Mouse (Mus musculus): ENCODE data around the gene Gm9964. TPM values are rescaled to one million over a fixed set of nuclear protein-coding genes. Genes with fewer than 3 reads are reported as not detected.
A peak's percentile ranks its signal among the peaks of the same experiment; 100 is the strongest.
"Not testable (repeated sequence)": the region's sequence is repeated elsewhere in the genome, so short reads cannot be mapped to it uniquely, and the experiment has no call there.

Gene Gm9964
- total RNA-seq (2021) = not detected
- long read RNA-seq, experiment 1 = 0 reads
- long read RNA-seq, experiment 2 = 0 reads

GRCm38 (mm10) chr11:79296856-79297491 is at the start of gene Gm9964:
Gene Gm9964 (minus strand): TSS chr11:79296906.
- DNase-seq (ENCODE audit: low spot score) = no peak

- DNase-seq (ENCODE audit: low spot score) = peak; percentile 12
These were observed 43.4 kb upstream of the Gm9964 start for GRCm38 (mm10) chr11:79339808-79340781.

- DNase-seq (ENCODE audit: low spot score) = peak; percentile 95
These were observed 42.6 kb upstream of the Gm9964 start, which contains the start of gene Nf1 for GRCm38 (mm10) chr11:79339234-79339807. Gene Nf1 (plus strand): TSS chr11:79339693.

GRCm38 (mm10) chr11:79338621-79339020 is 41.9 kb upstream of the Gm9964 start:
- DNase-seq (ENCODE audit: low spot score) = no peak

GRCm38 (mm10) chr11:79336722-79337267 is 40.1 kb upstream of the Gm9964 start:
- no peak for DNase-seq (ENCODE audit: low spot score)

GRCm38 (mm10) chr11:79335077-79335476 is 38.4 kb upstream of the Gm9964 start:
- DNase-seq (ENCODE audit: low spot score) = no peak

GRCm38 (mm10) chr11:79329585-79329984 is 32.9 kb upstream of the Gm9964 start:
- DNase-seq (ENCODE audit: low spot score) = no peak

- DNase-seq (ENCODE audit: low spot score) = no peak
These were observed 31.4 kb upstream of the Gm9964 start for GRCm38 (mm10) chr11:79328060-79328459.

GRCm38 (mm10) chr11:79327106-79327505 is 30.4 kb upstream of the Gm9964 start:
- no peak for DNase-seq (ENCODE audit: low spot score)

- DNase-seq (ENCODE audit: low spot score) = no peak
These were observed 29.0 kb upstream of the Gm9964 start for GRCm38 (mm10) chr11:79325663-79326062.

GRCm38 (mm10) chr11:79323985-79324685 is 27.4 kb upstream of the Gm9964 start:
- no peak for DNase-seq (ENCODE audit: low spot score)

- no peak for DNase-seq (ENCODE audit: low spot score)
These were observed 23.1 kb upstream of the Gm9964 start for GRCm38 (mm10) chr11:79319807-79320206.

GRCm38 (mm10) chr11:79316807-79317345 is 20.2 kb upstream of the Gm9964 start:
- no peak for DNase-seq (ENCODE audit: low spot score)

- DNase-seq (ENCODE audit: low spot score) = no peak
These were observed 13.8 kb upstream of the Gm9964 start for GRCm38 (mm10) chr11:79310467-79310866.

- no peak for DNase-seq (ENCODE audit: low spot score)
These were observed 11.0 kb upstream of the Gm9964 start for GRCm38 (mm10) chr11:79307560-79308200.

- no peak for DNase-seq (ENCODE audit: low spot score)
These were observed 10.3 kb upstream of the Gm9964 start for GRCm38 (mm10) chr11:79306996-79307395.

GRCm38 (mm10) chr11:79306510-79306909 is 9.8 kb upstream of the Gm9964 start:
- no peak for DNase-seq (ENCODE audit: low spot score)

GRCm38 (mm10) chr11:79305697-79306340 is 9.1 kb upstream of the Gm9964 start:
- no peak for DNase-seq (ENCODE audit: low spot score)

GRCm38 (mm10) chr11:79304245-79304644 is 7.5 kb upstream of the Gm9964 start:
- DNase-seq (ENCODE audit: low spot score) = not testable (repeated sequence)

- DNase-seq (ENCODE audit: low spot score) = no peak
These were observed 6.4 kb upstream of the Gm9964 start for GRCm38 (mm10) chr11:79303109-79303508.
